Mouse (Mus musculus): ENCODE measurements at regions not wholly inside any gene's neighbourhood (a gene's known extent, or its start where the extent isn't known, plus 50 kb on each side); places are given as distances from the start of the nearest gene placed in this dataset.

- no peak for TF ChIP-seq EP300 (IDR thresholded peaks at IDR 0.05)
- TF ChIP-seq CTCF (IDR thresholded peaks at IDR 0.05): no peak
Measured at GRCm38 (mm10) chr14:72829261-72829660, 119.5 kb upstream of the Fndc3a start.
